Mouse (Mus musculus): ENCODE data around the gene Ets2.

- TF ChIP-seq CTCF (IDR thresholded peaks at IDR 0.05; ENCODE audit: low read depth) (no peak), EP300 (IDR thresholded peaks at IDR 0.05; ENCODE audit: low read depth) (no peak)
These were observed 51.4 kb downstream of the Ets2 start for GRCm38 (mm10) chr16:95753295-95753694.
